Mouse (Mus musculus): ENCODE data around the gene Slc7a11. TPM values are rescaled to one million over a fixed set of nuclear protein-coding genes. Genes with fewer than 3 reads are reported as not detected.

Gene Slc7a11
- 1 to 10 TPM in 1 of 2 experiments, under 1 TPM in 1; 0.72 to 2.8 TPM for polyA plus RNA-seq (2012; fragmentation: generic; extraction: Trizol)

GRCm38 (mm10) chr3:50443421-50443916, at the start of gene Slc7a11:
Gene Slc7a11, minus strand, starts transcription at chr3:50443614.

